Mouse (Mus musculus): Measurements from ENCODE around the gene Prune2.

GRCm38 (mm10) chr19:17247352-17247925 is 291.5 kb downstream of the Prune2 start:
- TF ChIP-seq TCF12 (IDR thresholded peaks at IDR 0.05; ENCODE audit: insufficient read depth, poor library complexity, severe bottlenecking), result no peak
- no peak for TF ChIP-seq MYOG (IDR thresholded peaks at IDR 0.05; ENCODE audit: control insufficient read depth in 1 of 3, insufficient read depth in 1 of 3, insufficient read length in 2 of 3, low read depth in 2 of 3)
- TF ChIP-seq SRF (IDR thresholded peaks at IDR 0.05; ENCODE audit: control insufficient read depth, insufficient read length, low read depth), result no peak
- no peak for TF ChIP-seq TCF3 (IDR thresholded peaks at IDR 0.05; ENCODE audit: insufficient read length, low read depth)
- TF ChIP-seq POLR2AphosphoS2 (IDR thresholded peaks at IDR 0.05; ENCODE audit: insufficient read length, low read depth), result no peak
- TF ChIP-seq POLR2A (IDR thresholded peaks at IDR 0.05; ENCODE audit: insufficient read length, low read depth), result no peak
- no peak for TF ChIP-seq E2F4 (IDR thresholded peaks at IDR 0.05; ENCODE audit: insufficient read depth)

Data from myocyte (in vitro differentiated cells).